Mouse (Mus musculus) megakaryocyte, embryonic 14.5 days (primary cell): ENCODE data around the gene Tmem88b.

Source experiments
- FLI1 ChIP-seq: IDR thresholded peaks from 2 replicates; pipeline ENCODE4 v1.6.1; 2012; ENCODE audit warnings: low read length, inconsistent platforms, mixed read lengths
- GATA1 ChIP-seq: IDR thresholded peaks from 3 replicates; pipeline ENCODE4 v1.6.1; 2012; ENCODE audit warnings: mixed read lengths, low read length, inconsistent platforms, borderline replicate concordance

DNA sequence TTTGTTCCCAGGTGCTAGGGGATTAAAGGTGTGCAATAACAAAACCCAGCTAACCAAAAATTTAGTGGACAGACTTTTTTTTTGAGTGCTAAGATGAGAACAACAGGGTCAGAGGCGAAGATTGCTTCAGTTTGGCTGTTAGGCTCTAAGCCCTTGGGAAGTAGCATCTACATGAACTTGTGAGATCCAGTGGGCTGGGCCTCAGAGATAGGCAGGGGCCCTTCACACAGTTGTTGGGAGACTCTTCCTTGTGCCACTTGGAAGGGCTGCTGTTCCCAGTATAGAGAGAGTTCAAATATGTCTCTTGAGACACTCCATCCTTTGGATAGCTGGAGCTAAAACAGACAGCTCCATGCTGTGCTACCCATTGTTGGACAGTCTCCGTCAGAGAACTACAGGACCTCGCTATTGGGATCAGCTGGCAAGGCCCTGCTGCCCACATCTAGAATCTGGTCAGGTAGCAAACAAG, 4.4 kb upstream of the Tmem88b start, which contains the start of gene Ankrd65:
- TF ChIP-seq GATA1, result no peak
- TF ChIP-seq FLI1, result no peak
